Mouse (Mus musculus) mesoderm, embryonic 11.5 days (tissue): ENCODE measurements around the gene Med22.
A peak's percentile ranks its signal among the peaks of the same experiment; 100 is the strongest.
"Not testable (repeated sequence)": the region's sequence is repeated elsewhere in the genome, so short reads cannot be mapped to it uniquely, and the experiment has no call there.

Experiments
- DNase-seq: peaks from one replicate; pipeline ENCODE4 v3.0.0-alpha.2; 2012; ENCODE audit warnings: low read depth, low spot score

Gene Med22

DNA sequence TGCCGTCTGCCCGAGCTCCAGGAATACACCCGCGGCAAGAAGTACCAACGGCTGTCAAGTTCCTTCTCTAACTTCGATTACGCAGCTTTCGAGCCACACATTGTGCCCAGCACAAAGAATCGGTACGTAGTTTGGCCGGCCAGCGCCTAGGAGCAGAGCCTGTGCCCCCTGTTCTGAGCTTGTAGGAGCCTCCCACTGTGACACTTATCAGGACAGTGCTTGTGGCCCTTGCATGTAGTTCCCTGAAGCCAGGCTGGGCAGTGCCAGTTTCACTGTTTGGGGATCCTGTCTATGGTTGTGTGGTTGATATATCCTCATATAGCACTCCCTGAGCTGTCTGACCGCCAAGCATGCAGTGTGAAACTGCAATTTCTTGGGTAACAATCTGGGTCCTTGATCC is 6.3 kb upstream of the Med22 start:
- no peak for DNase-seq

- DNase-seq: peak; percentile 86
Observed at GRCm38 (mm10) chr2:26915927-26916728, 5.7 kb upstream of the Med22 start, which contains the start of the genes Surf2 and Surf1. Gene Surf2, plus strand, starts transcription at chr2:26916367. Gene Surf1, minus strand, starts transcription at chr2:26916530.

DNA sequence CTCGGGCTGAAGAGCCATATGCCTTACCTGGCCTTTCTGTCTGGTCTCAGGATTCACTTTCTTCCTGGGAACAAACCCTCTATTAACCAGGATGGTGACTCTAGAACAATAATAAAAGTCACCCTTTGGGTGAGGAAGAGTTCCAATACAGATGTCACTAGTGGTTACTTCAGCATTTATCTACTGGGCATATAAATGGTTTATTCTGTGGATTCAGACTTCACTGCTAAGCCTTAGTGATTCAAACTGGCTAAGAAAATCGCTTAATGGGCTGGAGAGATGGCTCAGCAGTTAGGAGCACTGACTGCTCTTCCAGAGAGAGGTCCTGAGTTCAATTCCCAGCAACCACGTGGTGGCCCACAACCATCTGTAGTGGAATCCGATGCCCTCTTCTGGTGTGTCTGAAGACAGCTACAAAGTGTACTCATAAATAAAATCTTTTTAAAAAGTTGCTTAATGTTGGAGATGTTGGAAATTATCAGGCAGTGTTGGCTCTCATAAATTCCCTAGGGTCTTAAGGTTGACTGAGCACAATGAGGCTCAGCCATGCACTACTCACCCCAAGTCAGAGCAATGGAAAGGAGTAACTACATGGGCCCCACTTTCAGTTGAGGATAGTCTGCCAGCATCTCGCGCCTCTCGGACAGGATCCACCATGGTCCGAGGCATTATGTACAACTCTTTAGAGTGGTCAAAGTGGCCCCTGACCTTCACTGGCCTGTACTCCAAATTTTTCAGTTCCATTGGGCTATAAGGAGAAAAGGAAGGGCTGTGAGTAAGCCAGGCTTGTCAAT is 3.9 kb upstream of the Med22 start:
- no peak for DNase-seq

GRCm38 (mm10) chr2:26913416-26914147 is 3.1 kb upstream of the Med22 start:
- no peak for DNase-seq

DNA sequence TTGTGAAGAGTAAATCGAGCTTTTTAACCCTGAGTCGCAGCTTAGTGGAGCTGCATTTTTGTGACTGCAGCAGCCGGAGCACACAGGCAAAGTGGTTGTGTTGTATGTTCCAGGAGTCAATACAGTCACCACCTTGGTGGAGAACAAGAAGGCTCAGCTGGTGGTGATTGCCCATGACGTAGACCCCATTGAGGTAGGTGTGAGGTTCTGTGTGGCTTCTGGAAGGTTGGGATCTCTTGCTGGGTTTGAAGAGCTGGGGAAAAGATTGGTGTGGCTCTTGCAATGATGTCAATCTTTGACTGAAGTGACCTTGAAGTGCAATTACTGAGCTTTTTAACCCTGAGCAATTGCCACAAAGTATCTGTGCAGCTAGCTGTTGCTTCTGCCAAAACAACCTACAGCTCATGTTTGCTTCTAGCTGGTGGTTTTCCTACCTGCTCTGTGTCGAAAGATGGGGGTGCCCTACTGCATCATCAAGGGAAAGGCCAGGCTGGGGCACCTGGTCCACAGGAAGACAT is 1.8 kb upstream of the Med22 start:
- no peak for DNase-seq

- peak; percentile 76 for DNase-seq
Observed at GRCm38 (mm10) chr2:26910994-26911765, 703 bp upstream of the Med22 start.

- no peak for DNase-seq
Observed at GRCm38 (mm10) chr2:26909387-26909784, 1.1 kb downstream of the Med22 start.

- no peak for DNase-seq
Observed at GRCm38 (mm10) chr2:26908710-26909386, 1.6 kb downstream of the Med22 start.

DNA sequence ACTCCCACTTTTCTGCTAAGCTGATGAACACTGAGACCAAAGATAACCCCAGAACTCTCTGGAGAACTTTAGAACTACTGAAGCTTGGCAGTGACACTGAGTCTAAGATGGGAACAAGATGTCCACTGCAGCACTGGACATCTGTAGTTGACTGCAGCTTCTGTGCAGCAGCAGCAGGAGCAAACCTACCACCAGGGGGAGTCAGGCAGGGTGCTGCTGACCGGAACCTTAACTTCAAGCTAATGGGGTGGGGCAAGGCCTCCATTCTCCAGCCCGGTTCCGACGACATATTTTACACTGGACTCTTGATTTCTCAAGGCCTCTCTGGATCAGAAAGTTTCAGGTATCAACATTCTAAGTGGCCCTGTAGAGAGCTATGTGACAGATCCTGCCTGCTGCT is 3.4 kb downstream of the Med22 start:
- DNase-seq: peak; percentile 50

- DNase-seq: no peak
Observed at GRCm38 (mm10) chr2:26906431-26906830, 4.0 kb downstream of the Med22 start.

GRCm38 (mm10) chr2:26905936-26906335 is 4.5 kb downstream of the Med22 start:
- no peak for DNase-seq

- no peak for DNase-seq
Observed at GRCm38 (mm10) chr2:26903311-26903710, 7.2 kb downstream of the Med22 start.

GRCm38 (mm10) chr2:26902467-26903220 is 7.8 kb downstream of the Med22 start, which contains the start of gene Surf6:
Gene Surf6, minus strand, starts transcription at chr2:26902879.
- peak; percentile 96 for DNase-seq

- no peak for DNase-seq
Observed at GRCm38 (mm10) chr2:26901834-26902400, 8.6 kb downstream of the Med22 start.

- DNase-seq: no peak
Observed at GRCm38 (mm10) chr2:26900731-26901130, 9.7 kb downstream of the Med22 start.

DNA sequence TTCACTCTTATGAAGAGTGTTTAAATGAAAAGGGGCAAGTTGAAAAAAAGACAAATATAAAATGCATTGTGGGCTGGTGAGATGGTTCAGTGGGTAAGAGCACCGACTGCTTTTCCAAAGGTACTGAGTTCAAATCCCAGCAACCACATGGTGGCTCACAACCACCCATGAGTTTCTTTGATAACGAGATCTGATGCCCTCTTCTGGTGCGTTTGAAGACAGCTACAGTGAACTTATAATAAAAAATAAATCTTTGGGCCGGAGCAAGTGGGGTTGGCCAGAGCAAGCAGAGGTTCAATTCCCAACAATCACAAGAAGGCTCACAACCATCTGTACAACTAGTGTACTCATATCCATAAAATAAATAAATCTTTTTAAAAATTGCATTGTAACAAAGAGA is 14.6 kb downstream of the Med22 start:
- no peak for DNase-seq

DNA sequence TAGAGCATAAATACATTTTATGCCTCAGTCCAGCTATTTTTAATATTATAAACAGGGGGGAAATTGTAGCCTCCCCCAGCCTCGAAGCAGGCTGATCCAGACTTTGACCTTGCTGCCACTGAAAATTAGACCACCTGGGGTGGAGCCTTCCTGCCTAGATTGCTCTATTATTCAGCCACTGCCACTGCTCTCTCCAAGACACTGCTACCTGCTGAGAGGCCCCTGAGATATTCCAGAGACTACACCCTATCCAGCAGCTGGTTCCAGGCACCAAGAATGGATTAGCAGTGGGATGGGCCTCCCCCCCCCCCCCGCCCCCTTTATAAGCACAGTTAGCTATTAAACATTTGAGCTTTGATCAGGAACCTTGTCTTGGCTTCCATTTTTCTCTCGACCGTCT is 24.3 kb downstream of the Med22 start:
- not testable (repeated sequence) for DNase-seq

DNA sequence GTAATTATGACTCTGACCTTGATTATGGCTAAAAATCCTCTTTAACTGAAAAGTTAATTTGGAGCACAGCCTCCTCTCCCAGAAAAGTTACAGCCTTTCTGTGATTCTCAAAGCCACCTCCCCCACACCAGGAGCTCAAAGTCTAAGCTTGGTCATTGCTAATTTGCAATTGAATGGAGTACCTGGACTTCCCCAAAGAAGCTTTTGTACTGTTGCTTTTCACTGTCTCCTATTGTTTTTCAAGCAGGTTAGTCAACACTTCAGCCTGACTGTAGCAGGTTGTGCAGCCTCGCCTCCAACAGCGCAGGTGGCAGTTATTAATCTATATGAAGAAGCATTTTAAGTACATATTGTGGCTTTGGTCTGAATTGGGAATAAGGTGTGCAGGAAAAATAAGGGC is 24.9 kb downstream of the Med22 start:
- not testable (repeated sequence) for DNase-seq

DNA sequence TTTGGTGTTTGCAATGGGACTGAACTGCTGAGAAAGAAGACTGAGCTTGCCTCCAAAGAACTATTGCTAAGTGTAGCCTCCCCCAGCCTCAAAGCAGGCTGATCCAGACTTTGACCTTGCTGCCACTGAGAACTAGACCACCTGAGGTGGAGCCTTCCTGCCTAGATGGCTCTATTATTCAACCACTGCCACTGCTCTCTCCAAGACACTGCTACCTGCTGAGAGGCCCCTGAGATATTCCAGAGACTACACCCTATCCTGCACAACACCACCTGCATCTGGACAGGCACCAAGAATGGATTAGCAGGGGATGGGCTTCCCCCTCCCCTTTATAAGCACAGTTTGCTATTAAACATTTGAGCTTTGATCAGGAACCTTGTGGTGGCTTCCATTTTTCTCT is 31.9 kb downstream of the Med22 start:
- no peak for DNase-seq
